Mouse (Mus musculus) hindbrain, postnatal 0 days (tissue): ENCODE measurements around the gene Kcnk2. TPM values are rescaled to one million over a fixed set of nuclear protein-coding genes. Genes with fewer than 3 reads are reported as not detected.

ENCODE experiments used
- ATAC-seq: fragments of 200-750 bp; cut with Nextera tagmentation; 2 replicates; pipeline ENCODE4 v1.8.0; 2017; ENCODE audit warnings: mild to moderate bottlenecking, moderate TSS enrichment, moderate library complexity
- DNase-seq: peaks from one replicate; pipeline ENCODE4 v3.0.0-alpha.2; 2015; ENCODE audit warnings: low spot score
- H3K27ac ChIP-seq: fragments of 300-500 bp; sonication (generic); 2 replicates; pipeline ENCODE4 v1.5.1; 2014; ENCODE audit warnings: mild to moderate bottlenecking
- H3K27me3 ChIP-seq: fragments of 300-500 bp; sonication (generic); 2 replicates; pipeline ENCODE4 v1.6.1; 2014; ENCODE audit warnings: low read length, mixed read lengths; ENCODE audit not compliant: insufficient read depth
- H3K36me3 ChIP-seq: fragments of 300-500 bp; sonication (generic); 2 replicates; pipeline ENCODE4 v1.6.1; 2014; ENCODE audit warnings: low read length, mixed read lengths; ENCODE audit not compliant: insufficient read depth
- H3K4me1 ChIP-seq: fragments of 300-500 bp; sonication (generic); 2 replicates; pipeline ENCODE4 v1.6.1; 2014; ENCODE audit warnings: antibody characterized with exemption, low read length, mixed read lengths; ENCODE audit not compliant: insufficient read depth
- H3K4me2 ChIP-seq: fragments of 300-500 bp; sonication (generic); 2 replicates; pipeline ENCODE4 v1.6.1; 2014; ENCODE audit warnings: low read depth, mild to moderate bottlenecking, low read length, moderate library complexity, mixed read lengths
- H3K4me3 ChIP-seq: fragments of 300-500 bp; sonication (generic); 2 replicates; pipeline ENCODE4 v1.5.1; 2014; ENCODE audit warnings: low read length
- H3K9ac ChIP-seq: fragments of 300-500 bp; sonication (generic); replicated peaks from 2 replicates; pipeline ENCODE4 v1.6.1; 2014; ENCODE audit warnings: mild to moderate bottlenecking, low read length, moderate library complexity, mixed read lengths
- H3K9me3 ChIP-seq: fragments of 300-500 bp; sonication (generic); 2 replicates; pipeline ENCODE4 v1.6.1; 2016; ENCODE audit warnings: low read length, mixed read lengths
- CTCF ChIP-seq: IDR thresholded peaks from 2 replicates; pipeline ENCODE4 v1.5.1; 2016; ENCODE audit warnings: antibody characterized with exemption, control low read depth, low read depth
- WGBS: fragments of 180-500 bp; shearing (Covaris S2); extraction: QIAGEN DNeasy Blood & Tissue Kit; methylation state at CpG from one replicate; pipeline ENCODE4 v1.1.7; 2014; 5-methylcytosine and 5-hydroxymethylcytosine counted together
- polyA plus RNA-seq: library from polyadenylated mRNA; unstranded; fragments of >200 nt; fragmentation: Nextera tagmentation; extraction: Ambion mirVana; gene quantifications from 2 replicates; pipeline ENCODE4 v1.2.1, GENCODE M21; 2015
- total RNA-seq: library from RNA; depleted of rRNA; stranded (reverse); fragments of >200 nt; gene quantifications from 2 replicates; pipeline ENCODE4 v1.2.3, GENCODE M21; 2014

The Kcnk2 gene
- total and polyA plus RNA-seq, 2 experiments from 2014 or later, result 13.2 to 16.2 TPM

DNA sequence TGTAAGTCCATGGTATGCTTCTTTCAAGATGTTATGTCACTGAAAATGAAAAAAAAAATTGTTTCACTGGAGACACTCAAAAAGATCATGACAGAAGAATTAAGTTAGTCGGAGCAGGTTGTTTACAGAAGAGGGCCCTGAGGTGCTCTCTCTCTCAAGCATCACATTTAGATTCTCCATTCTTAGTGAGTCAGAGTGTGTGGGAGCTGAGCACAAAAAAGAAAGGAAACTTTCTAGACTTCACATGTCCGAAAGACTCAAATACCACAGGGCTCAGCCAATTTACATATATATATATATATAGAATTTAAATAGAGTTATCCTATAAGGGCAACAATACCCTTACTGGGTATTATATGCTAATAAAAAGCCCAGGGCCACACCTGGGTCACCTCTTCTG is 15.9 kb downstream of the Kcnk2 start:
- Histone ChIP-seq H3K4me2 (no peak overlapping the region), H3K9me3 (no peaks in the 10 kb centered on the region), H3K27me3 (no peaks in the 10 kb centered on the region), H3K27ac (no peak overlapping the region), H3K4me3 (no peak overlapping the region), H3K4me1 (no peaks in the 10 kb centered on the region), H3K9ac (no peak overlapping the region), H3K36me3 (no peaks in the 10 kb centered on the region)
- ATAC-seq (no peak), DNase-seq (no peak)
- WGBS, result 92% methylated on average over 2 of the region's 2 CpGs
- TF ChIP-seq CTCF, result no peak

DNA sequence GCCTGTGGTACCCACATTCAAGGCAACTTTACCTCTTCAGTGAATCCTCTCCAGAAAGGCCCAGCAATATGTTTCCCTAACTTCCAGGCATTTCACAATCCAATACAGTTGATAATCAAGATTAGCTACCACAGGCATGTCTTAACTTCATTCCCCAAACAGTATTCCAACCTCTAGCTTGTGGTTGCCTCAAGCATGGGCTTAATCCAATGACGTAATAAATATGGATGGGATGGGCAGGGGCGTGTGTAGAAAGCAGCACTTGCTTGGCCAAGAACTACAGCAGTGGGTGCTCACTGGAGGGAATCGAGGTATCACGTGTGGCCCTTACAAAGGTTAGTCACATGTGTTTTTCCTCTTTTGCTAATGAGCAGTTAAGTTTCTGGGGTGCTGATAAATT is 34.4 kb downstream of the Kcnk2 start:
- TF ChIP-seq CTCF, result no peak
- no peak overlapping the region for H3K9ac ChIP-seq
- no peak for DNase-seq

DNA sequence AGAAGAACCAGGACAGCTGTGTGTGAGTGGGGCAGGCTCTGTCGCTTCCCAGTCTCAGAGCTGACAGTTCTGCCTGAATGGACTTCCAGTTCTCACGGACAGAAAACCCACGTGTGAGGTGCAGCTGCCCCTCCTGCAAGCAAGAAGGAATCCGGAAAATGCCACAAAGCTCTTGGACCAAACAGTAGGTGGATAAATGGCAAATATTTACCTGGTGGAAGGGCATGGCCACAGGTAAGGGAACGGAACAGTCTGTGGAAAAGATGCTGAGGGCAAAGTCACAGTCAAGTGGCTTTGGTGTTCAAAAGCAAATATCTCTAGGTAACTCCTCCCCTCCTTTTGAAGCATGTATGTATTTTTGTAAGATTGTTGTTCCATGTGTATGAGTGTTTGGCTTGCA is 37.9 kb downstream of the Kcnk2 start:
- no peak overlapping the region for H3K4me3 ChIP-seq
- H3K36me3 ChIP-seq, result no peaks in the 10 kb centered on the region
- WGBS, result 70% methylated on average over 5 of the region's 5 CpGs
- ATAC-seq (no peak), DNase-seq (no peak)
- H3K27ac ChIP-seq, result no peak overlapping the region
- no peak overlapping the region for H3K9ac ChIP-seq
- no peak overlapping the region for H3K4me2 ChIP-seq
- no peaks in the 10 kb centered on the region for H3K27me3 ChIP-seq
- TF ChIP-seq CTCF, result no peak
- H3K4me1 ChIP-seq, result no peaks in the 10 kb centered on the region
- H3K9me3 ChIP-seq, result no peaks in the 10 kb centered on the region

More for the DNA sequence above, 34.4 kb downstream of the Kcnk2 start:
- no peaks in the 10 kb centered on the region for H3K27me3 ChIP-seq
- H3K4me2 ChIP-seq, result no peak overlapping the region
- H3K9me3 ChIP-seq, result no peaks in the 10 kb centered on the region
- H3K4me1 ChIP-seq, result no peaks in the 10 kb centered on the region
- ATAC-seq, result no peak
- H3K36me3 ChIP-seq, result no peaks in the 10 kb centered on the region
- no peak overlapping the region for H3K27ac ChIP-seq
- 94% methylated on average over 4 of the region's 4 CpGs for WGBS
- no peak overlapping the region for H3K4me3 ChIP-seq

DNA sequence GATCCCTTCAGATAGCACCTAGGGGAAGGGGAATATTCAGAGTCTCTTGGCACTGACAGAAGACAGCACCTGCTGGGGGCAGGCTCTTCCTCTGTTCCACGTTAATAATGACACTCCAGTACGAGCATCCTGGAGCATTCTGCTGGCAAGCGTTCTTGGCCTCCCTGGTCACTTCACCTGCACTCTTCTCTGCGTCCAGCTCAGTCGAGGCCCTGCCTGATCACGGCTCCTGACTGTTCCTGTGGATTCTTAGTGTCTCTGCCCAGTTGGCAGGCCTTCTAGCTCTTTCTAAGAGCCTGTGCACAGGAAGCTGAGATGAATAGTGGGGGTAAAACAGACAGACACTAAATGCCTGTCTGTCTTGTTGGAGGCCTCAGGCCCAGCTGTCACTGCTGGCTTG is 39.5 kb downstream of the Kcnk2 start:
- Histone ChIP-seq H3K27ac (no peak overlapping the region), H3K4me2 (no peak overlapping the region), H3K9ac (no peak overlapping the region), H3K27me3 (no peaks in the 10 kb centered on the region), H3K9me3 (no peaks in the 10 kb centered on the region), H3K36me3 (no peaks in the 10 kb centered on the region), H3K4me3 (no peak overlapping the region), H3K4me1 (no peaks in the 10 kb centered on the region)
- ATAC-seq (no peak), DNase-seq (no peak)
- no peak for TF ChIP-seq CTCF
- 43% methylated on average over 6 of the region's 6 CpGs for WGBS

DNA sequence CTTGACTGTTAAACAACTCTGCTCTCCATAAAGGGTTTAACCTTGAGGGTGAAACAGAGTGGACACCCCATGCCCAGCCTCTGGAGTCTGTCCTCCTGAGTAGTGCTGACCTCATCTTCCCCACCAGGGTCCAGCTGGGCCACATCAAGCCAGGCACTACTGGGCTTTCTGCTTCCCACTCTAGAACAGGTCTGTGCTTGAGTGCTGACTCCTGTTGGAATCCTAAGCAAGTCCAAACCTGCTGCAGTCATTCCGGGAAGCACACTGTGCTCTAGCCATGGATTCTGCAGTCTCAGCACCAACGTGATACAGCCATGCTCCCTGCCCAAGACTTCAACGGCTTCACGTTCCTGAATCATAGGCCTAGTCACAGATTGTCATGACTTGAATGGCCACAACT is 42.4 kb downstream of the Kcnk2 start:
- Histone ChIP-seq H3K4me3 (no peak overlapping the region), H3K9me3 (no peaks in the 10 kb centered on the region), H3K27ac (no peak overlapping the region), H3K4me1 (no peaks in the 10 kb centered on the region), H3K36me3 (no peaks in the 10 kb centered on the region), H3K27me3 (no peaks in the 10 kb centered on the region), H3K4me2 (no peak overlapping the region), H3K9ac (no peak overlapping the region)
- no peak for TF ChIP-seq CTCF
- WGBS, result 77% methylated on average over 4 of the region's 4 CpGs
- DNase-seq (no peak), ATAC-seq (no peak)

DNA sequence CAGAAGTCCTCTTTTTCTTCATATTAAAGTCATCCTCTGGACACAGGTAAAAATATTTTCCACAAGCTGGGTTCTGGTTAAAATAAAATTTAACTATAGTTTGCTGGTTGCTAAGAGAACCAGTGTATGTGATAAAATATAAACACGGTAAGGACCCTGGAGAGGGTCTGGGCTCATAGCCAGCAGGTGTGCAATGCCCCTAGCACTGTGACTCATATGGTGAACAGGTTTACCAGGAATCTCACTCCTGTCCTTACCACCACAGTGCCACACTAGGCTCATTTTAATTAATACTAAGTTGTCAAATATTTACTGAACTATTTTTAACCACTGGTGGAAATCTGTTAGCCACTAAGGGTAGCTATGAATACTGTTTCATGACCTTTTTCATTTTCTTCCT is 48.2 kb downstream of the Kcnk2 start:
- no peak overlapping the region for H3K4me3 ChIP-seq
- H3K36me3 ChIP-seq, result no peaks in the 10 kb centered on the region
- no peak overlapping the region for H3K27ac ChIP-seq
- ATAC-seq (no peak), DNase-seq (no peak)
- no peak for TF ChIP-seq CTCF
- no peak overlapping the region for H3K4me2 ChIP-seq
- 86% methylated on average over 1 of the region's 1 CpGs for WGBS
- H3K9me3 ChIP-seq, result no peaks in the 10 kb centered on the region
- H3K27me3 ChIP-seq, result no peaks in the 10 kb centered on the region
- no peaks in the 10 kb centered on the region for H3K4me1 ChIP-seq
- no peak overlapping the region for H3K9ac ChIP-seq

DNA sequence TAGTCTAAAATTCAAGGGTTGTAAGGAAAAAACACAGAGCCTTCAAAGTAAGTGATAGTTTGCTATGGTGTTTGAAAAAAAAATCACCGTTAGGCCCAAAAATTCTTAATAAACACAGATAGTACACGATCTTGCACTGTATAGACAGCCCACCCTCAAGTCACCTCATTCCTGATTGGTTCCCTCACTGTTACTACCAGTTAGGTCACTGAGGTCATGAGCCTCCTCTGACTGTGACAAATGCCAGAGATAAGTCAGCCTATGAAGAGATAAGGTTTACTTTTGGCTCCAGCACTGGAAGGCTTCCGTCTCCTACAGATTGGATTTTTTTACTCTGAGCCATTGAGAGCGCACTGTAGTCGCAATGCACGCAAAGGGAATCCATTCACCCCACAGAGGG is 50.3 kb downstream of the Kcnk2 start:
- Histone ChIP-seq H3K9ac (no peak overlapping the region), H3K9me3 (no peaks in the 10 kb centered on the region), H3K36me3 (no peaks in the 10 kb centered on the region), H3K4me3 (no peak overlapping the region), H3K4me1 (no peaks in the 10 kb centered on the region), H3K27me3 (no peaks in the 10 kb centered on the region), H3K4me2 (no peak overlapping the region), H3K27ac (no peak overlapping the region)
- 98% methylated on average over 6 of the region's 6 CpGs for WGBS
- TF ChIP-seq CTCF, result no peak
- DNase-seq, result no peak
- no peak for ATAC-seq
